Mouse (Mus musculus): Measurements from ENCODE around the gene Rrp36. TPM values are rescaled to one million over a fixed set of nuclear protein-coding genes. Genes with fewer than 3 reads are reported as not detected.

Gene Rrp36
- polyA plus RNA-seq, 1 experiment from 2014 or later, result 54.1 TPM

DNA sequence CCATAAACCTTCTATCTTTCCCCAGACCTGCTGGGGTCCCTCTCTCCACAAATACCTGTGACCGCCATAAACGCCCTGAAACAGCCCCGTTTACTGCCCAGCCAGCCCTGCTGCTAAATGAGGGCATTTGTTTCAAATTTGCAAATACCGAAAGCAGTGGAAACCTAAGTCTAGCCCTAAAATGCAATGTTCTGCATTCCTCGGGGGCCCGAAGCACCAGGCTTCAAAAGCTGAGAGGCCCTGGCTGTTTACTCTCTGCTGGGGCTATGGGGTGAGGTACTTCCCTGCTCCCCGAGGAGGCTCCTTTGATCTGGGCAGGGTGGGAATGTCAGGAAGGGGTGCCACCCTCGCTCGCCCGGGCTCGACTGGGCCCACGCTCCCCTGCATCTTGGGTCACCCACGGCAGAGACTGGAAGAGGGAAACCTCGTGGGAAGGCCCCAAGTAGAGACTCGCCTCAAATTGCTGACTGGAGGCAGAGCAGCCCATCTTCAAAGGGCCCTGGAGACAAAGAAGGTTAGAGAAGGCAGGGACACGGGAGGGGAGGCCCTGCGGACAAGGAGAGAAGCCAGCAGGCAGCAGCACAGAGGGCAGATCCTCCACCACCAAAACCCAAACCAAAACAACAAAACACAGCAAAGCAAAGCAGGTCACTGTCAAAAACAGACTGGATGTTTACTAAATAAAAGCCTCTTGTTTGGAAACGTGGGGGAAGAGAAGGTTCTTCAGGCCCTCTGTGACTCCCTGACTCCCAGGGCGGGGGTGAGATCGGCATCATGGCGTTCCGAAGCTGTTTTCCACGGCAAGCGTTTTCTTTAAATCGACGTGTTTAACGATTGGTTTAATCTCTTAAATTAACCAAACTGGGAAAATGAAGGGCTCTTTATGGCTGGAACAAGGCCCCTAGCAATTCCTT lies 55.1 kb downstream of the Rrp36 start:
- Histone ChIP-seq H3K4me1 (peaks cover 72% of the 10 kb centered on the region), H3K9me3 (no peaks in the 10 kb centered on the region), H3K27me3 (replicated peaks) (no peaks in the 10 kb centered on the region), H3K4me3 (no peak overlapping the region), H3K27ac (peak overlapping the region; percentile 43), H3K4me2 (replicated peaks) (peak overlapping the region; percentile 39), H3K9ac (peak overlapping the region; percentile 26; the same call in 1 of the 2 replicates), H3K36me3 (no peaks in the 10 kb centered on the region)
- peak; percentile 48; the same call in 1 of the 2 replicates for ATAC-seq (ENCODE audit: low FRiP score, low read depth)
- WGBS, result 3% methylated on average over 27 of the region's 27 CpGs

DNA sequence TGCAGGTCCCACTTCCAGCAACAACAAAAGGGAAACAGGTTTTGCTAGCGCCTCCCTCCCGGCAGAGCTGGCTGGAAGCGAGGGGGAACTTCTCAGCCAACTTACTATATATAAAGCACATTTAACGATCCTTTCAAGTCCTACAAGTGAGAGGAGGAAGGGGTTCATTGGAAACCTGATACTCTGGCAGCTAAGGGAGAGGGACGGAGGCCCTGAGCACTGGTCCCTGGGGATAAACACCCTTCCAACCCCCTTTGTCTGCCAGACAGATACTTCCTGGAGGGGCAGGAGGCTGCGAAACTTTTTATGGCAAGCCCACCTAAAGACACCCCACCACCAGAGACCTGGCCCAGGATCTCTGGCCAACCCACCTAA lies 55.8 kb downstream of the Rrp36 start:
- Histone ChIP-seq H3K27me3 (replicated peaks) (no peaks in the 10 kb centered on the region), H3K9me3 (no peaks in the 10 kb centered on the region), H3K9ac (0 out of 2 replicates have a peak overlapping the region, but pooled peaks have one; percentile 26), H3K27ac (peak overlapping the region; percentile 43; the same call in 1 of the 2 replicates), H3K4me2 (replicated peaks) (peak overlapping the region; percentile 39), H3K4me1 (peaks cover 74% of the 10 kb centered on the region), H3K36me3 (no peaks in the 10 kb centered on the region), H3K4me3 (no peak overlapping the region)
- WGBS, result 8% methylated on average over 6 of the region's 6 CpGs
- ATAC-seq (ENCODE audit: low FRiP score, low read depth), result no peak

DNA sequence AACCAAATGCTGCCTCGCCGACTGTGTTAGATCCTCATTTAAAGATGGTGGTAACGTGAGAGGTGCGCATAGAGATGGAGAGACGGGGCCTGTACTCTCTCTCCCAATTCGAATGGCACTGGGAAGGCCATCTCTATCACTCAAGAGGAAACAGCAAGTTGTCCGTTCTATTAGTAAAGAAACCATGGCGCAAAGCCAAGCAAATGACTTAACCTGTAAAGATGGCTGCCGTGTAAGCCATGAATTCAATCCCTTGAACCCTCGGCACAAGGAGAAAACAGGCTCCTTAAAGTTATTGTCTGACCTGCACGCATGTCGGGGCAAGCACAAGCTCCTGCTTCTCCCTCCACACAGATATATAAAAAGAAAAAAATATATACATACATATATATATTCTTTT lies 56.4 kb downstream of the Rrp36 start:
- no peak overlapping the region for H3K9ac ChIP-seq
- no peaks in the 10 kb centered on the region for H3K27me3 ChIP-seq (replicated peaks)
- no peak for ATAC-seq (ENCODE audit: low FRiP score, low read depth)
- 24% methylated on average over 12 of the region's 12 CpGs for WGBS
- H3K36me3 ChIP-seq, result no peaks in the 10 kb centered on the region
- H3K9me3 ChIP-seq, result no peaks in the 10 kb centered on the region
- H3K4me3 ChIP-seq, result no peak overlapping the region
- peaks cover 74% of the 10 kb centered on the region for H3K4me1 ChIP-seq
- no peak overlapping the region for H3K27ac ChIP-seq
- peak overlapping the region; percentile 39 for H3K4me2 ChIP-seq (replicated peaks)

Other genes starting within 250 kb of the Rrp36 start
- 0.74 and 0.75 TPM in 2 replicates for gene Crip3, start 245.4 kb downstream of the Rrp36 start, polyA plus RNA-seq (2016; fragmentation: Nextera tagmentation; extraction: Ambion mirVana)
- not detected in 2 replicates for gene Slc22a7, start 235.9 kb downstream of the Rrp36 start, polyA plus RNA-seq (2016; fragmentation: Nextera tagmentation; extraction: Ambion mirVana)
- 6.2 and 7.1 TPM in 2 replicates for gene Ttbk1, start 186.7 kb downstream of the Rrp36 start, polyA plus RNA-seq (2016; fragmentation: Nextera tagmentation; extraction: Ambion mirVana)
- 40.5 and 42.3 TPM in 2 replicates for gene Dnph1, start 177.6 kb downstream of the Rrp36 start, polyA plus RNA-seq (2016; fragmentation: Nextera tagmentation; extraction: Ambion mirVana)
- gene Cul9, start 128.0 kb downstream of the Rrp36 start, polyA plus RNA-seq (2016; fragmentation: Nextera tagmentation; extraction: Ambion mirVana), result 13.4 and 15.3 TPM in 2 replicates
- 5.6 and 8.4 TPM in 2 replicates for gene Srf, start 118.2 kb downstream of the Rrp36 start, polyA plus RNA-seq (2016; fragmentation: Nextera tagmentation; extraction: Ambion mirVana)
- gene Ptk7, start 44.8 kb downstream of the Rrp36 start, polyA plus RNA-seq (2016; fragmentation: Nextera tagmentation; extraction: Ambion mirVana), result 68.3 and 69.7 TPM in 2 replicates
- gene Klc4, start 28.3 kb downstream of the Rrp36 start, polyA plus RNA-seq (2016; fragmentation: Nextera tagmentation; extraction: Ambion mirVana), result 45.2 and 47.4 TPM in 2 replicates
- gene Mrpl2, start 28.1 kb downstream of the Rrp36 start, polyA plus RNA-seq (2016; fragmentation: Nextera tagmentation; extraction: Ambion mirVana), result 76.9 and 86.9 TPM in 2 replicates
- gene Cul7, start 24.0 kb downstream of the Rrp36 start, polyA plus RNA-seq (2016; fragmentation: Nextera tagmentation; extraction: Ambion mirVana), result 42.0 and 45.2 TPM in 2 replicates
- gene Mea1, start 4.4 kb upstream of the Rrp36 start, polyA plus RNA-seq (2016; fragmentation: Nextera tagmentation; extraction: Ambion mirVana), result 178 and 189 TPM in 2 replicates
- gene Klhdc3, start 6.6 kb upstream of the Rrp36 start, polyA plus RNA-seq (2016; fragmentation: Nextera tagmentation; extraction: Ambion mirVana), result 146 and 148 TPM in 2 replicates
- 89.5 and 107 TPM in 2 replicates for gene Ppp2r5d, start 30.8 kb upstream of the Rrp36 start, polyA plus RNA-seq (2016; fragmentation: Nextera tagmentation; extraction: Ambion mirVana)
- 35.8 and 36.9 TPM in 2 replicates for gene Pex6, start 37.1 kb upstream of the Rrp36 start, polyA plus RNA-seq (2016; fragmentation: Nextera tagmentation; extraction: Ambion mirVana)
- gene Gnmt, start 54.8 kb upstream of the Rrp36 start, polyA plus RNA-seq (2016; fragmentation: Nextera tagmentation; extraction: Ambion mirVana), result 0.43 and 0.49 TPM in 2 replicates
- gene Cnpy3, start 77.9 kb upstream of the Rrp36 start, polyA plus RNA-seq (2016; fragmentation: Nextera tagmentation; extraction: Ambion mirVana), result 58.4 and 62.0 TPM in 2 replicates
- gene Ptcra, start 89.4 kb upstream of the Rrp36 start, polyA plus RNA-seq (2016; fragmentation: Nextera tagmentation; extraction: Ambion mirVana), result 0.41 and 0.65 TPM in 2 replicates
- gene 2310039H08Rik, start 98.3 kb upstream of the Rrp36 start, polyA plus RNA-seq (2016; fragmentation: Nextera tagmentation; extraction: Ambion mirVana), result 34.9 and 46.6 TPM in 2 replicates
- 125 and 139 TPM in 2 replicates for gene Rpl7l1, start 108.3 kb upstream of the Rrp36 start, polyA plus RNA-seq (2016; fragmentation: Nextera tagmentation; extraction: Ambion mirVana)
- 7.0 and 8.0 TPM in 2 replicates for gene Bicral, start 184.1 kb upstream of the Rrp36 start, polyA plus RNA-seq (2016; fragmentation: Nextera tagmentation; extraction: Ambion mirVana)
- 87.8 and 89.5 TPM in 2 replicates for gene Tbcc, start 216.3 kb upstream of the Rrp36 start, polyA plus RNA-seq (2016; fragmentation: Nextera tagmentation; extraction: Ambion mirVana)
- not detected in 2 replicates for gene Prph2, start 236.1 kb upstream of the Rrp36 start, polyA plus RNA-seq (2016; fragmentation: Nextera tagmentation; extraction: Ambion mirVana)

Data from neural tube, embryonic 12.5 days (tissue).